Mouse (Mus musculus): ENCODE data around the gene Dlx1.

- TF ChIP-seq POLR2A (IDR thresholded peaks at IDR 0.05; ENCODE audit: borderline replicate concordance, insufficient read depth, low read length) (no peak), CTCF (IDR thresholded peaks at IDR 0.05; ENCODE audit: borderline replicate concordance, insufficient read depth, low read depth, low read length) (no peak)
Measured at GRCm38 (mm10) chr2:71491295-71491694, 36.6 kb upstream of the Dlx1 start.
